Mouse (Mus musculus): Measurements from ENCODE around the gene Ezh1. TPM values are rescaled to one million over a fixed set of nuclear protein-coding genes. Genes with fewer than 3 reads are reported as not detected.

The Ezh1 gene
- polyA plus RNA-seq, 1 experiment = 1.3 TPM

- TF ChIP-seq GATA1 (IDR thresholded peaks at IDR 0.05; ENCODE audit: low read length) = no peak
Observed at GRCm38 (mm10) chr11:101173112-101173511, 53.2 kb downstream of the Ezh1 start.

- TF ChIP-seq GATA1 (IDR thresholded peaks at IDR 0.05; ENCODE audit: low read length) = no peak
Observed at GRCm38 (mm10) chr11:101172434-101172815, 53.8 kb downstream of the Ezh1 start.

- TF ChIP-seq GATA1 (IDR thresholded peaks at IDR 0.05; ENCODE audit: low read length) = no peak
Observed at GRCm38 (mm10) chr11:101171721-101172433, 54.4 kb downstream of the Ezh1 start.

GRCm38 (mm10) chr11:101170811-101171610 is 55.3 kb downstream of the Ezh1 start, which contains the start of gene Plekhh3:
Gene Plekhh3, minus strand, starts transcription at chr11:101171351.
- TF ChIP-seq GATA1 (IDR thresholded peaks at IDR 0.05; ENCODE audit: low read length) = no peak

GRCm38 (mm10) chr11:101170354-101170810 is 55.9 kb downstream of the Ezh1 start, which contains the start of gene Cntnap1:
Gene Cntnap1, plus strand, starts transcription at chr11:101170523.
- no peak for TF ChIP-seq GATA1 (IDR thresholded peaks at IDR 0.05; ENCODE audit: low read length)

GRCm38 (mm10) chr11:101169301-101170107 is 56.8 kb downstream of the Ezh1 start:
- TF ChIP-seq GATA1 (IDR thresholded peaks at IDR 0.05; ENCODE audit: low read length) = no peak

- no peak for TF ChIP-seq GATA1 (IDR thresholded peaks at IDR 0.05; ENCODE audit: low read length)
Observed at GRCm38 (mm10) chr11:101168301-101168980, 57.8 kb downstream of the Ezh1 start.

GRCm38 (mm10) chr11:101167963-101168300 is 58.3 kb downstream of the Ezh1 start:
- TF ChIP-seq GATA1 (IDR thresholded peaks at IDR 0.05; ENCODE audit: low read length) = no peak

- no peak for TF ChIP-seq GATA1 (IDR thresholded peaks at IDR 0.05; ENCODE audit: low read length)
Observed at GRCm38 (mm10) chr11:101167211-101167962, 58.9 kb downstream of the Ezh1 start.

- no peak for TF ChIP-seq GATA1 (IDR thresholded peaks at IDR 0.05; ENCODE audit: low read length)
Observed at GRCm38 (mm10) chr11:101166357-101166756, 59.9 kb downstream of the Ezh1 start.

- TF ChIP-seq GATA1 (IDR thresholded peaks at IDR 0.05; ENCODE audit: low read length) = no peak
Observed at GRCm38 (mm10) chr11:101164677-101165580, 61.3 kb downstream of the Ezh1 start.

GRCm38 (mm10) chr11:101164351-101164665 is 62.0 kb downstream of the Ezh1 start:
- TF ChIP-seq GATA1 (IDR thresholded peaks at IDR 0.05; ENCODE audit: low read length) = no peak

GRCm38 (mm10) chr11:101163476-101164350 is 62.5 kb downstream of the Ezh1 start:
- TF ChIP-seq GATA1 (IDR thresholded peaks at IDR 0.05; ENCODE audit: low read length) = no peak

Data from G1E-ER4 (cell line).